Mouse (Mus musculus) hindbrain, embryonic 14.5 days (tissue): ENCODE measurements around the gene Abcb8. TPM values are rescaled to one million over a fixed set of nuclear protein-coding genes. Genes with fewer than 3 reads are reported as not detected.

Experiments used
- ATAC-seq: fragments of 200-750 bp; cut with Nextera tagmentation; 2 replicates; pipeline ENCODE4 v1.8.0; 2017; ENCODE audit warnings: moderate number of reproducible peaks, mild to moderate bottlenecking, moderate TSS enrichment, moderate library complexity; ENCODE audit not compliant: low FRiP score
- DNase-seq: peaks from one replicate; pipeline ENCODE4 v3.0.0-alpha.2; 2015; ENCODE audit warnings: low spot score
- H3K27ac ChIP-seq: fragments of 300-500 bp; sonication (generic); 2 replicates; pipeline ENCODE4 v1.5.1; 2014; ENCODE audit warnings: mild to moderate bottlenecking, moderate library complexity
- H3K27me3 ChIP-seq: fragments of 300-500 bp; sonication (generic); 2 replicates; pipeline ENCODE4 v1.6.1; 2014; ENCODE audit warnings: mild to moderate bottlenecking, low read length, mixed read lengths; ENCODE audit not compliant: control insufficient read depth, insufficient read depth
- H3K36me3 ChIP-seq: fragments of 300-500 bp; sonication (generic); replicated peaks from 2 replicates; pipeline ENCODE4 v1.6.1; 2014; ENCODE audit not compliant: control insufficient read depth, insufficient read depth
- H3K4me1 ChIP-seq: fragments of 300-500 bp; sonication (generic); replicated peaks from 2 replicates; pipeline ENCODE4 v1.6.1; 2014; ENCODE audit warnings: antibody characterized with exemption, low read length, mixed read lengths; ENCODE audit not compliant: control insufficient read depth, insufficient read depth
- H3K4me2 ChIP-seq: fragments of 300-500 bp; sonication (generic); replicated peaks from 2 replicates; pipeline ENCODE4 v1.6.1; 2014; ENCODE audit warnings: mild to moderate bottlenecking, moderate library complexity
- H3K4me3 ChIP-seq: fragments of 300-500 bp; sonication (generic); replicated peaks from 2 replicates; pipeline ENCODE4 v1.5.1; 2014; ENCODE audit warnings: mild to moderate bottlenecking, low read length
- H3K9ac ChIP-seq: fragments of 300-500 bp; sonication (generic); 2 replicates; pipeline ENCODE4 v1.6.1; 2014
- H3K9me3 ChIP-seq: fragments of 300-500 bp; sonication (generic); 2 replicates; pipeline ENCODE4 v1.6.1; 2016; ENCODE audit warnings: low read length; ENCODE audit not compliant: control insufficient read depth
- WGBS: fragments of 180-500 bp; shearing (Covaris S2); extraction: QIAGEN DNeasy Blood & Tissue Kit; methylation state at CpG from one replicate; pipeline ENCODE4 v1.1.7; 2014; 5-methylcytosine and 5-hydroxymethylcytosine counted together
- polyA plus RNA-seq: library from polyadenylated mRNA; unstranded; fragments of >200 nt; fragmentation: Nextera tagmentation; extraction: Ambion mirVana; gene quantifications from 2 replicates; pipeline ENCODE4 v1.2.1, GENCODE M21; 2014

Gene Abcb8
- polyA plus RNA-seq, 1 experiment from 2014 or later, result 45.6 TPM

DNA sequence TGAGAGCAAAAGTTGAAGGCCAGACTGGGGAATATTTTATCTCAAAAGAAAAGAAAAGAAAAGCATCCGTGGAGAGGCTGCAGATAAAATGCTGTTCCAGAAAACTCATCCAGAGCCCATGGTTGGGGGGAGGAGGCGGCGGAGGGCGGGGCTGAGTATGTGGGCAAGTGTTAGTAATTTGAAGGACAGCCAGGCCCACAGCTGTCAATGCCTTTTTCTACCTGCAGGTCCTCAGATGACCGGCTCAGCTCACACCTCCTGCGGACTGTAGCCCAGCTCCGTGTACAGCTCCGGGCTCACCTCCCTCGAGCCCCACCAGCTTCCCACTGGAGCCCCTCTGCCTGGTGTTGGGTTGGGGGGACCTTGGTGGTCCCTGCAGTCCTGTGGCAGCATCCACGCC is 6.2 kb downstream of the Abcb8 start:
- Histone ChIP-seq H3K27ac (no peak overlapping the region), H3K27me3 (no peaks in the 10 kb centered on the region), H3K4me3 (no peak overlapping the region), H3K4me2 (no peak overlapping the region), H3K9me3 (no peaks in the 10 kb centered on the region), H3K4me1 (peaks cover 7% of the 10 kb centered on the region; the same call in 1 of the 2 replicates), H3K36me3 (peaks cover 35% of the 10 kb centered on the region), H3K9ac (no peak overlapping the region)
- ATAC-seq (no peak), DNase-seq (no peak)
- 90% methylated on average over 10 of the region's 10 CpGs for WGBS

DNA sequence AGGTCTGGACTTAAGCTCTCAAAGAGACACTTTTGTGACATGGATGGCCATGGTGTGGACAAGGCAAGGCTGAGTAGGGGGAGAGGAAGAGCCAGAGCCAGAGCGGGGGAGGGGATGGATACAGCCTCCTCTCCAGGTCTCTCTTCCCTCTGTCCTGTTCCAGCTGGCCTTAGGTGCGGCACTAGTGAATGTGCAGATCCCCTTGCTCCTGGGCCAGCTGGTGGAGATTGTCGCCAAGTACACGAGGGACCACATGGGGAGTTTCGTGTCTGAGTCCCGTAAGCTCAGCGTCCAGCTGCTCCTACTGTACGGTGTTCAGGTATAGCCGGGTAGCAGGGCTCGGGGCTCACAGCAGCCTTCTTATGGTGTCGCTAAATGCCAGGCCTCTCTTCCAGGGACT is 6.9 kb downstream of the Abcb8 start:
- 82% methylated on average over 11 of the region's 11 CpGs for WGBS
- no peaks in the 10 kb centered on the region for H3K9me3 ChIP-seq
- H3K4me3 ChIP-seq, result no peak overlapping the region
- peaks cover under 1% of the 10 kb centered on the region; the same call in 1 of the 2 replicates for H3K4me1 ChIP-seq
- peaks cover 37% of the 10 kb centered on the region for H3K36me3 ChIP-seq
- H3K27me3 ChIP-seq, result no peaks in the 10 kb centered on the region
- ATAC-seq (no peak), DNase-seq (no peak)
- H3K9ac ChIP-seq, result no peak overlapping the region
- no peak overlapping the region for H3K27ac ChIP-seq
- H3K4me2 ChIP-seq, result no peak overlapping the region

DNA sequence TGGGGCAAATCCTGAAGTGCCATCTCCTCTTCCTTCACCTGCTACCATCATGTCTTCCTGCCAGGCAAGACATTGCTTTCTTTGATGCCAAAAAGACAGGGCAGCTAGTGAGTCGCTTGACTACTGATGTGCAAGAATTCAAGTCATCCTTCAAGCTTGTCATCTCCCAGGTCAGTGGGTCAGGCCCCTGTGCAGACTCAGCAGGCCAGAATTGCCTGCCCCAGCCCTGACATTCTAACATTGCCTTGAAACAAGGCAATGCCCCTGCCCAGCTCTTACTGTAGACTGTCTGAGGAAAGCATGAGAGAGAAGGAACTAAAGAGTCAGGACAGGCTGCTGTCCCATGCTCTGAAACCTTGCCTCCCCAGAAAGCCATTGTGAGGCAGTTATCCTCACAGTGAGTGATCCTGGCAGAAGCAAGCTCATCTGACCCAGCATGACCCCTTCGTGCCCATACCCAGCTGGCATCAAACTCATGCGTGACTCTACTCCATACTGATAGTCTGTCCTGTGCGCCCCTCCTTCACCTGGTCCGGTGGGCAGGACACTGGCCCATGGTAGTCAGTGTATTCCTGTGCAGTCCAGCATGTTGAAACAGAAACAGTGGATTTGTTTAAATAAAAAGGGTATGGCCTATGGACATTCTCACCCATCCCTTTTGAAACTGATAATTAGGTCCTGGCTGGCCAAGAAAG is 7.6 kb downstream of the Abcb8 start:
- peaks cover 37% of the 10 kb centered on the region for H3K36me3 ChIP-seq
- DNase-seq (no peak), ATAC-seq (no peak)
- H3K27ac ChIP-seq, result no peak overlapping the region
- whole genome bisulfite sequencing, result 89% methylated on average over 5 of the region's 5 CpGs
- H3K27me3 ChIP-seq, result no peaks in the 10 kb centered on the region
- H3K4me3 ChIP-seq, result no peak overlapping the region
- H3K9me3 ChIP-seq, result no peaks in the 10 kb centered on the region
- H3K4me1 ChIP-seq, result no peaks in the 10 kb centered on the region
- no peak overlapping the region for H3K4me2 ChIP-seq
- H3K9ac ChIP-seq, result no peak overlapping the region

DNA sequence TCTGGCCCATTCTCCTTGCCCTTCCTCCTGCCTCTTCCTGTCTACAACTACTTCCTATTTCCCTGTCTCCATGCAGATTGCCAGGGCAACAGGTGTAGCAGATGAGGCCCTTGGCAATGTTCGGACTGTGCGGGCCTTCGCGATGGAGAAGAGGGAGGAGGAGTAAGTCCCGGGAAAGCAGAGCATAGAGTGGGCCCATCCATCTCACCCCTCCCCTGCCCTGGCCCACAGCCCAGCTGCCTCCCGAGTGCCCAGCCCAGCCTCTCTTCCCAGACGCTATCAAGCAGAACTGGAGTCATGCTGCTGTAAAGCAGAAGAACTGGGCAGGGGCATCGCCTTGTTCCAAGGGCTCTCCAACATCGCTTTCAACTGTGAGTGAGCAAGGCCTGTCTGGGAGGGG is 8.5 kb downstream of the Abcb8 start:
- ATAC-seq (peak; percentile 58; the same call in 1 of the 2 replicates), DNase-seq (peak; percentile 37)
- Histone ChIP-seq H3K4me1 (no peaks in the 10 kb centered on the region), H3K27me3 (no peaks in the 10 kb centered on the region), H3K9ac (no peak overlapping the region), H3K36me3 (peaks cover 43% of the 10 kb centered on the region), H3K27ac (no peak overlapping the region), H3K4me2 (no peak overlapping the region), H3K4me3 (no peak overlapping the region), H3K9me3 (no peaks in the 10 kb centered on the region)
- 64% methylated on average over 9 of the region's 9 CpGs for WGBS

DNA sequence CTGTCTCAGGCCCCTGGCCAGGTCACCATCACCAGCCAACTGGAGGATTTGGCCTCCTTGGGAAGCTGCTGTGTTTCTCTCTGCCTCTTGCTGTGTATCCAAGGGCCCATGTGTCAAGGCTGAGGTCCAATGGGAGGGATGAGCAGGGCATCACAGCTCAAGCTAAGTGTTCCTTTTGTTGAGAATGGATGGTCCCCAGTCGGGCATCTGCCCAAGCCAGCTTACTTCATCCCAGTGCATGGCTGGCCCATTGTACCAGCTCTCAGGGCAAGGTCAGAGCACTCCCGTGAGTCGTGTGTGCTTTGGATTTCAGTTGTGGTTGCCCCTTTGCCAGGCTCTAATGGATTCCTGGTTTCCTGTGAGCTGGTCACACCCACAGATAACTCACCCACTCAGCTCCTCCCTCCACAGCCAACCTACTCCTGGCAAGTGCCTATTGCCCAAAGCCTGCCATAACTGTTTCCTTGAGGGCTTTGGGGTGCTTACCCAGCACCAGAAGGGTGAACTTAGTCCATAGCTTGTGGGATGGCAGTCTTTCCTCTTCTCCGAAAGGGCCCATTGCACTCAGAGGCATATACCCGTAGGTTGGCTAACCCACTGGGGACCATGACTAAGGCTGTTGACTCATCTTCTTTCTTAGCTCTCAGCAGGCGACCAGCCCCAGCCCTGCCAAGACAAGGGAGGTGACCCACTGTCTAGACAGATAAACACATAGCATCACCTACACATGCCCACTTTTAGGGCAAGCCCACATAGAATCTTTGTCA is 11.3 kb downstream of the Abcb8 start:
- Histone ChIP-seq H3K27me3 (no peaks in the 10 kb centered on the region), H3K4me3 (no peak overlapping the region), H3K36me3 (peaks cover 55% of the 10 kb centered on the region), H3K4me2 (no peak overlapping the region), H3K27ac (no peak overlapping the region), H3K4me1 (no peaks in the 10 kb centered on the region), H3K9me3 (no peaks in the 10 kb centered on the region), H3K9ac (no peak overlapping the region)
- no peak for ATAC-seq
- WGBS, result 78% methylated on average over 6 of the region's 6 CpGs
- DNase-seq, result no peak

DNA sequence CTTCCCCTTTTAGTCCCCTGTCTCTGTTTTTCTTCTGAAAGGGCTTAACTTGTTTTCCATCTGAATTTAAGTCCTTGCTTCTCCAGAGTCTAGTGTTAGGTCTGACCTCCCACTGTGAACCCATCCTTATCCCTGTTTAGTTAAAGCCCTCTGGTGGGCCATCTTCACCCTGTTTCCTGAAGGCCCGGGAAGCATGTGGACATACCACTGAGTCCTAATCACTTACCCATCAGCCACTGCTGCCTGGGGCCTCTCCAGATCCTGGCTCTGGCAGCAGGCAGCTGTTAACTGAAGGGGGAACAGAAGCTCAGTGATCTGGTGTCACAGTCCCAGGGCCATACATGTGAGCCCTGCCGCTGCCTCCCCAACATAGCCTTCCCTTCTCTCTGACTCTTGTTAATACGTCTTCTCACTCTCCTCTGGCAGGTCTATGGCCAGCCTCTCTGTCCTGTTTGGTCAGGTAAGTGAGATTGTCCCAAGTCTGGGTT is 12.0 kb downstream of the Abcb8 start:
- ATAC-seq, result no peak
- 78% methylated on average over 3 of the region's 3 CpGs for WGBS

DNA sequence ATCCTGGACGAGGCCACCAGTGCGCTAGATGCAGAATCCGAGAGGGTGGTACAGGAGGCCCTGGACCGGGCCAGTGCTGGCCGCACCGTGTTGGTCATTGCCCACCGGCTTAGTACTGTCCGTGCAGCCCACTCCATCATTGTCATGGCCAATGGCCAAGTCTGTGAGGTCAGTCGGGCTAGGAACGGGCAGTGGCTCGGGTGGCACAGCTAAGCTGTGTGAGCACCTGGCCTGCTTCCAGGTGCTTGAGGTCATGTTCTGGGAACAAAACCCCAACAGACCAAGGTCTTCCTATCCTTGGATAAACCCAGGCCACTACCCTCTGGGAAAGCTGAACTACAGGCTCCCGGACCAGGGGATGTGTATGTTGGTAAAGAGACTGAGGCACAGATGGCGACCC is 15.2 kb downstream of the Abcb8 start:
- H3K27ac ChIP-seq, result no peak overlapping the region
- WGBS, result 94% methylated on average over 13 of the region's 13 CpGs

More for the DNA sequence above, 12.0 kb downstream of the Abcb8 start:
- Histone ChIP-seq H3K4me1 (no peaks in the 10 kb centered on the region), H3K9ac (no peak overlapping the region), H3K4me2 (no peak overlapping the region), H3K27ac (no peak overlapping the region), H3K27me3 (no peaks in the 10 kb centered on the region), H3K4me3 (no peak overlapping the region), H3K9me3 (no peaks in the 10 kb centered on the region), H3K36me3 (peaks cover 48% of the 10 kb centered on the region)
- DNase-seq, result no peak

DNA sequence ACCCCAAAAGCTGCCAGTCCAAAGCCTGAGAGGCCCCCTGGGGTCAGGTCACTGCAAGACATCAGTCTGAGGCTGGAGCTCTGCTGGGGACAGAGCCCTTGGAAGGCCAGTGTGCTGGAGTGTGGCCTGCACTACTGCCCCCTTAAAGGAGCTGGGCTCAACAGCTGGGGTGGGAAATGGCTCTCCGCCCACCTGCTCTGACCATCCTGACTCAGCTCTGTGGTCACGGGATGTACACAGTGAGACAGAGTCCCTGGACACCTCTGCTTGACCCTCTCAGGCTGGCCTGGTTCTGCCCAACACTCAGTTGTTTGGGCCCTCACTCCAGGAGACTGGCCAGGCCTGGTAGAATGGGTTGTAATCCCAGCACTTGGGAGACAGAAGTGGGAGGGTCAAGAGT is 16.0 kb downstream of the Abcb8 start:
- Histone ChIP-seq H3K4me2 (no peak overlapping the region), H3K4me1 (0 out of 2 replicates have a peak, but pooled peaks cover 4% of the 10 kb centered on the region), H3K9ac (no peak overlapping the region), H3K27me3 (no peaks in the 10 kb centered on the region), H3K27ac (no peak overlapping the region), H3K36me3 (peaks cover 23% of the 10 kb centered on the region), H3K4me3 (no peak overlapping the region), H3K9me3 (no peaks in the 10 kb centered on the region)
- 83% methylated on average over 2 of the region's 2 CpGs for WGBS
- no peak for ATAC-seq
- DNase-seq, result no peak

More for the DNA sequence above, 15.2 kb downstream of the Abcb8 start:
- Histone ChIP-seq H3K4me1 (0 out of 2 replicates have a peak, but pooled peaks cover 4% of the 10 kb centered on the region), H3K9me3 (no peaks in the 10 kb centered on the region), H3K4me2 (no peak overlapping the region), H3K4me3 (no peak overlapping the region), H3K36me3 (peaks cover 31% of the 10 kb centered on the region), H3K9ac (no peak overlapping the region), H3K27me3 (no peaks in the 10 kb centered on the region)
- DNase-seq, result no peak
- ATAC-seq, result no peak

DNA sequence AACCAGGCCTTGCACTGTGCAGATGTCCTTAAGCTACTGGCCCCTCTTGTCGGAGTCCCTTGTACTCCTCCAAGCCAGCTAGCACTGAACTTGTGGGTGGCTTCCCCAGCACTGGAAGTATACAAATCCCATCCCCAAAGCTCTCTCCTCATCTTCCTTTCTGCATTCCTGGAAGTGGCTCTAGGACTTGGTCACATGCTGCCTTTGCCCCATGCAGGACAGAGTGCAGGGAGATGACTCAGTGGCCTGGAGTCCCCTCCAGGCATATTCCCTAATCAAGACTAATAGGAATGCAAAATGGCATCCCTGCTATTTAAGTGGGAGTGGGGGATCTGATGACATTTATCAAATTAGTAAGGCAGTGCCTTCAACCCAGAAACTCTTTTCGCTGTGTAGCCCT is 18.6 kb downstream of the Abcb8 start:
- H3K9me3 ChIP-seq, result no peaks in the 10 kb centered on the region
- H3K27me3 ChIP-seq, result no peaks in the 10 kb centered on the region
- H3K27ac ChIP-seq, result no peak overlapping the region
- H3K4me3 ChIP-seq, result no peak overlapping the region
- no peak overlapping the region for H3K4me2 ChIP-seq
- peaks cover 13% of the 10 kb centered on the region; the same call in 1 of the 2 replicates for H3K36me3 ChIP-seq
- 91% methylated on average over 2 of the region's 2 CpGs for WGBS
- no peak for DNase-seq
- H3K4me1 ChIP-seq, result peaks cover 11% of the 10 kb centered on the region; the same call in 1 of the 2 replicates
- no peak for ATAC-seq
- no peak overlapping the region for H3K9ac ChIP-seq
